Mouse (Mus musculus) C2C12 (cell line): ENCODE results near the gene Rcan1.

Experiments used
- CEBPB ChIP-seq: IDR thresholded peaks from one replicate; pipeline ENCODE4 v1.6.1; 2011; ENCODE audit warnings: low read depth, mild to moderate bottlenecking, control low read depth, moderate library complexity
- CTCF ChIP-seq: IDR thresholded peaks from one replicate; pipeline ENCODE4 v1.5.1; 2011; ENCODE audit not compliant: control insufficient read depth, insufficient read depth, insufficient read length
- FOSL1 ChIP-seq: IDR thresholded peaks from one replicate; pipeline ENCODE4 v1.8.0; 2011; ENCODE audit warnings: mild to moderate bottlenecking, low read length; ENCODE audit not compliant: poor library complexity, insufficient read depth, severe bottlenecking
- MAX ChIP-seq: IDR thresholded peaks from one replicate; pipeline ENCODE4 v1.6.1; 2011; ENCODE audit warnings: mild to moderate bottlenecking, control low read depth
- MYOD1 ChIP-seq: IDR thresholded peaks from one replicate; pipeline ENCODE4 v1.6.1; 2011; ENCODE audit warnings: low read depth; ENCODE audit not compliant: control insufficient read depth, insufficient read length
- MYOG ChIP-seq: IDR thresholded peaks from one replicate; pipeline ENCODE4 v1.6.1; 2011; ENCODE audit not compliant: control insufficient read depth, insufficient read length; ENCODE audit errors: extremely low read depth
- USF1 ChIP-seq: IDR thresholded peaks from one replicate; pipeline ENCODE4 v1.6.1; 2011; ENCODE audit warnings: low read depth, mild to moderate bottlenecking, control low read depth, moderate library complexity

DNA sequence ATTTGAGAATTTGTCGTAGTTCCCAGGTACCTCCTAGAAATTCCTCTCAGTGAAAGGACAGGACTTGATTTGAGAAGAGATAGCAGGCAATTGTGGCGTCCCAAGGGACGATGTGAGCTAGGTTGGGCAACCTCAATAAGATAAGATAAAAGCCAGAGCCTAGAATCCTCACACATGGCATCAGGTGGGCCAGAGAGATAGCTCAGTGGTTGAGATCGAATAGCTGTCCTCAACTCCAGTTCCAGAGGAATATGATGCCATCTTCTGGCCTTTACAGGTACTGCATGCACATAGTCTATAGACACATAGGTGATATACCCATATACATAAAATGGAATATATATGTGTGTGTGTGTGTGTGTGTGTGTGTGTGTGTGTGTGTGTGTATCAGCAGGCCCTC is 16.8 kb upstream of the Rcan1 start:
- TF ChIP-seq CTCF (no peak), CEBPB (no peak), MAX (no peak), MYOG (no peak), MYOD1 (no peak), USF1 (no peak), FOSL1 (no peak)
